Comparison of ENCODE assay signal across 8 mouse cellular contexts in genomic region chr15:98977759-98978408, GRCm38 (mm10). TPM values are rescaled to one million over a fixed set of nuclear protein-coding genes. Genes with fewer than 3 reads are reported as not detected.
A peak's percentile ranks its signal among the peaks of the same experiment; 100 is the strongest.
DNase-seq lines count a peak whose midpoint lies in the region; ATAC-seq and TF ChIP-seq lines count a peak whose summit lies in the region.

No protein-coding gene starts in this region.

- H3K4me3 ChIP-seq in intestine, embryonic 14.5 days (ENCODE audit: low read depth, low read length): no peak overlapping the region
- no peak overlapping the region for H3K4me3 ChIP-seq in intestine, postnatal 0 days (ENCODE audit: low read depth, low read length)
- no peak overlapping the region for H3K4me3 ChIP-seq in intestine, embryonic 15.5 days (replicated peaks)
- H3K4me3 ChIP-seq in lung, embryonic 16.5 days (ENCODE audit: low read length): 0 out of 2 replicates have a peak overlapping the region, but pooled peaks have one; percentile 9

- peak overlapping the region; percentile 7 for H3K27ac ChIP-seq in intestine, embryonic 14.5 days (ENCODE audit: low read depth)
- H3K27ac ChIP-seq in intestine, postnatal 0 days (ENCODE audit: low read depth, low read length): no peak overlapping the region
- 0 out of 2 replicates have a peak overlapping the region, but pooled peaks have one; percentile 17 for H3K27ac ChIP-seq in intestine, embryonic 15.5 days
- H3K27ac ChIP-seq in lung, embryonic 16.5 days (ENCODE audit: low read length): peak overlapping the region; percentile 47; the same call in 1 of the 2 replicates

- ATAC-seq in intestine, embryonic 14.5 days (replicated peaks; ENCODE audit: low FRiP score, low TSS enrichment, low read depth): no peak
- ATAC-seq in intestine, postnatal 0 days: no peak
- ATAC-seq in intestine, embryonic 15.5 days: peak; percentile 58; the same call in 1 of the 2 replicates
- ATAC-seq in lung, embryonic 16.5 days (ENCODE audit: low read depth): peak; percentile 75
- no peak for ATAC-seq in activated CD4-positive, CD25-positive, alpha-beta regulatory T cell, adult 4 months

- H3K9ac ChIP-seq in intestine, embryonic 14.5 days (ENCODE audit: low read length): no peak overlapping the region
- H3K9ac ChIP-seq in intestine, postnatal 0 days (ENCODE audit: low read depth, low read length): no peak overlapping the region
- H3K9ac ChIP-seq in intestine, embryonic 15.5 days: no peak overlapping the region
- H3K9ac ChIP-seq in lung, embryonic 16.5 days (ENCODE audit: low read length): peak overlapping the region; percentile 49

- peak; percentile 69 for DNase-seq in intestine, embryonic 14.5 days (ENCODE audit: low spot score)
- DNase-seq in adrenal gland, postnatal 25 days: peak; percentile 74
- peak; percentile 85 to 89 for DNase-seq in gastrocnemius, postnatal 36 days
- peak; percentile 84 to 89 for DNase-seq in right cerebral cortex, postnatal 10 days (ENCODE audit: low spot score in 2 of 2)

- intact Hi-C loops in gastrocnemius, postnatal 36 days (cut with DNase I): no loop called here

- peaks cover 11% of the 10 kb centered on the region for H3K4me1 ChIP-seq in intestine, embryonic 14.5 days (replicated peaks; ENCODE audit: control insufficient read depth, insufficient read depth, low read length)
- no peaks in the 10 kb centered on the region for H3K4me1 ChIP-seq in intestine, postnatal 0 days (replicated peaks; ENCODE audit: control insufficient read depth, insufficient read depth, low read length)
- peaks cover 10% of the 10 kb centered on the region; the same call in 1 of the 2 replicates for H3K4me1 ChIP-seq in intestine, embryonic 15.5 days (replicated peaks)
- peaks cover 14% of the 10 kb centered on the region for H3K4me1 ChIP-seq in lung, embryonic 16.5 days (replicated peaks; ENCODE audit: control insufficient read depth, insufficient read depth, low read length)

- no peak for TF ChIP-seq CTCF in intestine, postnatal 0 days (IDR thresholded peaks at IDR 0.05; ENCODE audit: low read depth)

- no peaks in the 10 kb centered on the region for H3K27me3 ChIP-seq in intestine, embryonic 14.5 days (replicated peaks; ENCODE audit: control insufficient read depth, insufficient read depth, low read length)
- H3K27me3 ChIP-seq in intestine, postnatal 0 days (replicated peaks; ENCODE audit: control insufficient read depth, insufficient read depth, low read length): no peaks in the 10 kb centered on the region
- no peaks in the 10 kb centered on the region for H3K27me3 ChIP-seq in intestine, embryonic 15.5 days (replicated peaks)
- no peaks in the 10 kb centered on the region for H3K27me3 ChIP-seq in lung, embryonic 16.5 days (ENCODE audit: control insufficient read depth, insufficient read depth, low read depth, low read length)

- no peaks in the 10 kb centered on the region for H3K9me3 ChIP-seq in intestine, embryonic 14.5 days (ENCODE audit: control insufficient read depth, low read length)
- no peaks in the 10 kb centered on the region for H3K9me3 ChIP-seq in intestine, postnatal 0 days (ENCODE audit: control insufficient read depth)
- no peaks in the 10 kb centered on the region for H3K9me3 ChIP-seq in intestine, embryonic 15.5 days
- no peaks in the 10 kb centered on the region for H3K9me3 ChIP-seq in lung, embryonic 16.5 days (ENCODE audit: control insufficient read depth, low read length)

- WGBS in intestine, embryonic 14.5 days: 65% methylated on average over 14 of the region's 14 CpGs
- WGBS in intestine, postnatal 0 days: 73% methylated on average over 14 of the region's 14 CpGs
- 68% methylated on average over 14 of the region's 14 CpGs for WGBS in intestine, embryonic 15.5 days
- whole genome bisulfite sequencing in lung, embryonic 16.5 days: 49% methylated on average over 14 of the region's 14 CpGs

- H3K4me2 ChIP-seq in intestine, embryonic 14.5 days (ENCODE audit: low read length): no peak overlapping the region
- no peak overlapping the region for H3K4me2 ChIP-seq in intestine, postnatal 0 days (replicated peaks; ENCODE audit: low read depth)
- peak overlapping the region; percentile 19; the same call in 1 of the 2 replicates for H3K4me2 ChIP-seq in intestine, embryonic 15.5 days (replicated peaks)
- peak overlapping the region; percentile 22; the same call in 1 of the 2 replicates for H3K4me2 ChIP-seq in lung, embryonic 16.5 days (ENCODE audit: low read depth, low read length)

- no peaks in the 10 kb centered on the region for H3K36me3 ChIP-seq in intestine, embryonic 14.5 days (ENCODE audit: control insufficient read depth, insufficient read depth, low read length)
- H3K36me3 ChIP-seq in intestine, postnatal 0 days (ENCODE audit: control insufficient read depth, insufficient read depth): no peaks in the 10 kb centered on the region
- H3K36me3 ChIP-seq in intestine, embryonic 15.5 days: no peaks in the 10 kb centered on the region
- H3K36me3 ChIP-seq in lung, embryonic 16.5 days (ENCODE audit: control insufficient read depth, insufficient read depth, low read length): no peaks in the 10 kb centered on the region

RNA-seq across cellular contexts. Expression of gene Tuba1a, which starts 24.4 kb away (rescaled TPM):
- polyA plus RNA-seq in intestine, embryonic 14.5 days (2014; fragmentation: Nextera tagmentation; extraction: Ambion mirVana): 1,282 and 1,437 TPM in 2 replicates
- 457 and 503 TPM in 2 replicates for polyA plus RNA-seq in intestine, postnatal 0 days (2015; fragmentation: Nextera tagmentation; extraction: Ambion mirVana)
- 81.5 and 90.9 TPM in 2 replicates for total RNA-seq in adrenal gland, postnatal 25 days (2021)
- total RNA-seq in gastrocnemius, postnatal 36 days (2021): 10 to 100 TPM; 27.6 to 30.1 TPM
- polyA plus RNA-seq in intestine, embryonic 15.5 days (2015; fragmentation: Nextera tagmentation; extraction: Ambion mirVana): 981 and 999 TPM in 2 replicates
- 870 and 906 TPM in 2 replicates for polyA plus RNA-seq in lung, embryonic 16.5 days (2015; fragmentation: Nextera tagmentation; extraction: Ambion mirVana)
- 100 to 1,000 TPM; 243 to 273 TPM for polyA plus RNA-seq in activated CD4-positive, CD25-positive, alpha-beta regulatory T cell, adult 4 months (2017; shearing (Covaris generic))

RNA-seq across cellular contexts. Expression of gene Gm49450, which starts 24.5 kb away (rescaled TPM):
- not detected in 2 replicates for polyA plus RNA-seq in intestine, embryonic 14.5 days (2014; fragmentation: Nextera tagmentation; extraction: Ambion mirVana)
- polyA plus RNA-seq in intestine, postnatal 0 days (2015; fragmentation: Nextera tagmentation; extraction: Ambion mirVana): not detected in 2 replicates
- not detected in 2 replicates for total RNA-seq in adrenal gland, postnatal 25 days (2021)
- total RNA-seq in gastrocnemius, postnatal 36 days (2021): not detected
- not detected in 2 replicates for polyA plus RNA-seq in intestine, embryonic 15.5 days (2015; fragmentation: Nextera tagmentation; extraction: Ambion mirVana)
- polyA plus RNA-seq in lung, embryonic 16.5 days (2015; fragmentation: Nextera tagmentation; extraction: Ambion mirVana): not detected in 2 replicates
- polyA plus RNA-seq in activated CD4-positive, CD25-positive, alpha-beta regulatory T cell, adult 4 months (2017; shearing (Covaris generic)): not detected

RNA-seq across cellular contexts. Expression of gene Tuba1b, which starts 43.5 kb away (rescaled TPM):
- polyA plus RNA-seq in intestine, embryonic 14.5 days (2014; fragmentation: Nextera tagmentation; extraction: Ambion mirVana): 1,667 and 1,776 TPM in 2 replicates
- polyA plus RNA-seq in intestine, postnatal 0 days (2015; fragmentation: Nextera tagmentation; extraction: Ambion mirVana): 391 and 435 TPM in 2 replicates
- total RNA-seq in adrenal gland, postnatal 25 days (2021): 285 and 323 TPM in 2 replicates
- 10 to 100 TPM; 21.8 to 23.2 TPM for total RNA-seq in gastrocnemius, postnatal 36 days (2021)
- 1,296 and 1,330 TPM in 2 replicates for polyA plus RNA-seq in intestine, embryonic 15.5 days (2015; fragmentation: Nextera tagmentation; extraction: Ambion mirVana)
- polyA plus RNA-seq in lung, embryonic 16.5 days (2015; fragmentation: Nextera tagmentation; extraction: Ambion mirVana): 1,812 and 1,892 TPM in 2 replicates
- polyA plus RNA-seq in activated CD4-positive, CD25-positive, alpha-beta regulatory T cell, adult 4 months (2017; shearing (Covaris generic)): 100 to 1,000 TPM; 510 to 711 TPM

RNA-seq across cellular contexts. Expression of gene Tuba1c, which starts 51.8 kb away (rescaled TPM):
- 269 and 276 TPM in 2 replicates for polyA plus RNA-seq in intestine, embryonic 14.5 days (2014; fragmentation: Nextera tagmentation; extraction: Ambion mirVana)
- 271 and 315 TPM in 2 replicates for polyA plus RNA-seq in intestine, postnatal 0 days (2015; fragmentation: Nextera tagmentation; extraction: Ambion mirVana)
- 286 and 303 TPM in 2 replicates for total RNA-seq in adrenal gland, postnatal 25 days (2021)
- 1 to 10 TPM; 8.2 to 9.4 TPM for total RNA-seq in gastrocnemius, postnatal 36 days (2021)
- 253 and 271 TPM in 2 replicates for polyA plus RNA-seq in intestine, embryonic 15.5 days (2015; fragmentation: Nextera tagmentation; extraction: Ambion mirVana)
- 226 and 230 TPM in 2 replicates for polyA plus RNA-seq in lung, embryonic 16.5 days (2015; fragmentation: Nextera tagmentation; extraction: Ambion mirVana)
- 100 to 1,000 TPM in 1 of 2 experiments, 10 to 100 TPM in 1; 98.3 to 120 TPM for polyA plus RNA-seq in activated CD4-positive, CD25-positive, alpha-beta regulatory T cell, adult 4 months (2017; shearing (Covaris generic))

RNA-seq across cellular contexts. Expression of gene Lmbr1l, which starts 59.9 kb away (rescaled TPM):
- polyA plus RNA-seq in intestine, embryonic 14.5 days (2014; fragmentation: Nextera tagmentation; extraction: Ambion mirVana): 4.1 and 5.5 TPM in 2 replicates
- 27.0 and 30.6 TPM in 2 replicates for polyA plus RNA-seq in intestine, postnatal 0 days (2015; fragmentation: Nextera tagmentation; extraction: Ambion mirVana)
- 25.2 and 30.5 TPM in 2 replicates for total RNA-seq in adrenal gland, postnatal 25 days (2021)
- total RNA-seq in gastrocnemius, postnatal 36 days (2021): 1 to 10 TPM; 6.3 to 7.6 TPM
- polyA plus RNA-seq in intestine, embryonic 15.5 days (2015; fragmentation: Nextera tagmentation; extraction: Ambion mirVana): 18.6 and 19.0 TPM in 2 replicates
- 15.7 and 17.3 TPM in 2 replicates for polyA plus RNA-seq in lung, embryonic 16.5 days (2015; fragmentation: Nextera tagmentation; extraction: Ambion mirVana)
- polyA plus RNA-seq in activated CD4-positive, CD25-positive, alpha-beta regulatory T cell, adult 4 months (2017; shearing (Covaris generic)): 10 to 100 TPM; 24.2 to 42.0 TPM

Comparison
In these comparisons a context has a peak if more than half of its experiments do, and no peak if none do; other contexts are left out.
1. ATAC-seq: peak in intestine, embryonic 15.5 days (single experiment) and lung, embryonic 16.5 days (single experiment); none in intestine, embryonic 14.5 days (single experiment), intestine, postnatal 0 days (single experiment) and activated CD4-positive, CD25-positive, alpha-beta regulatory T cell, adult 4 months (single experiment).
2. H3K4me2 ChIP-seq: peak in intestine, embryonic 15.5 days (single experiment) and lung, embryonic 16.5 days (single experiment); none in intestine, embryonic 14.5 days (single experiment) and intestine, postnatal 0 days (single experiment).
3. Peak in every context shown above with its lines, with median percentiles within 50 percentile points of each other: DNase-seq.